Mouse (Mus musculus): Measurements from ENCODE around the gene Ptpru. TPM values are rescaled to one million over a fixed set of nuclear protein-coding genes. Genes with fewer than 3 reads are reported as not detected.
A peak's percentile ranks its signal among the peaks of the same experiment; 100 is the strongest.

Gene Ptpru
- polyA plus RNA-seq, 1 experiment from 2014 or later, result 2.6 TPM

DNA sequence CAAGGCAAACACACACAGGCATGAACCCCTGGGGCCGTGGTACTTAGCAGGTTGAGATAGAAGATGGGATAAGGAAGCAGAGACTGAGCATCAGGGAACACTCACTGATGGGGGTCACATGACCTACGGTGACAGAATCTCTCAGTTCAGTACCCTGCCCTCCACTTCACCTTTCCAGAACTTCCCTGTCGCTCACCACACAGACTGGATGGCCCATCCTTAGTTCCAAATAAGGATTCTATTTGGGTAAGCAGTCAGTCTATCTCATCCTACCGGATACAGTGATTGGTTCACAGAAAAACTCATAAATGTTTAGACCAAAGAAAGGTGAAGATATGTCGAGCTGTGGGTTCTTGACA, 93.4 kb downstream of the Ptpru start:
- no peak overlapping the region for H3K9ac ChIP-seq (replicated peaks)
- no peak overlapping the region for H3K27ac ChIP-seq (ENCODE audit: low read depth)
- H3K4me2 ChIP-seq (ENCODE audit: low read depth, low read length), result no peak overlapping the region
- no peaks in the 10 kb centered on the region for H3K9me3 ChIP-seq (ENCODE audit: low read length)
- no peak overlapping the region for H3K4me3 ChIP-seq (ENCODE audit: low read depth, low read length)
- WGBS (ENCODE audit: insufficient replicate concordance), result 45% methylated on average over 5 of the region's 5 CpGs
- TF ChIP-seq EP300 (IDR thresholded peaks at IDR 0.05; ENCODE audit: low read depth) (no peak), CTCF (IDR thresholded peaks at IDR 0.05; ENCODE audit: low read depth) (no peak)
- no peaks in the 10 kb centered on the region for H3K4me1 ChIP-seq (ENCODE audit: insufficient read depth)
- ATAC-seq (no peak), DNase-seq (no peak)
- H3K27me3 ChIP-seq (ENCODE audit: insufficient read depth, low read length), result no peaks in the 10 kb centered on the region
- H3K36me3 ChIP-seq (replicated peaks; ENCODE audit: insufficient read depth, low read length), result no peaks in the 10 kb centered on the region

DNA sequence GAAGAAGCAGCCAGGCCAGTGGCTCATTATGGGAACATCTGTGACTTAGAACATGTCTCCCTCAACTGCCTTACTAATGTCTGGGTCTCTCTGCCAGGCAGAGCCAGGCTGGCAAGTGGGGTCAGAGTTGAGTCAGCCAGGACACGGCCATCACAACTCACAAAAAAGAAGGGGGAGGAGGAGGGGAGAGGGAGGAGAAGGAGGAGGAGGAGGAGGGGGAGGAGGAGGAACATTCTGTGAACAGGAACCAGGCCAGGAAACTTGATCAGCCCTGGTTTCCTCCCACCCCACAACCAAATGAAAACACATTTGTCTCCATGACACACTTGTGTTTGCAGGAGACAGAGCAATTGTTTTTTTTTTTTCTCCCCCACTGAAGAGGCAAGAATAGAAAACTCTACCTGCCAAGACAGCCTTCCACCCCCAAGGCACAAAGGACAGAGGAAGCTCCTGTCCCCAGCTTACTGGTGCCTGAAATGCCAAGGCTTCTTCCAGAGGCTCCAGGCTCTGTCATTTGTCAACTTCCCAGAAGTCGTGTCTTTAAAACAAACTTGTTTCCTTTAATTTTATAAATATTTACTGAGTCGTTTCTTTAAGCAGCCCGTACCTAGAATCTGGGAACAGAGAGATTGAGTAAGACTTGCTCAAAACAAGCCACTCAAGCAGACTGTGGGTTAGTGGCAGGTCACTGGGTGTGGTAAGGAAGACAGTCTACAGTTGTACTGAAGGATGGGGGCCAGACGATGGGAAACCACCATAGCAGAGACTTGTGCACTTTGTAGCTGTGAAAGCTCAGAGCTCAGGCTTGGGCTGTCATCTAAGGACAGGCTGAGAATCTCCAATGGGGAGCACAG, 94.0 kb downstream of the Ptpru start:
- Histone ChIP-seq H3K9ac (replicated peaks) (no peak overlapping the region), H3K27ac (ENCODE audit: low read depth) (no peak overlapping the region), H3K9me3 (ENCODE audit: low read length) (no peaks in the 10 kb centered on the region), H3K4me1 (ENCODE audit: insufficient read depth) (no peaks in the 10 kb centered on the region), H3K27me3 (ENCODE audit: insufficient read depth, low read length) (no peaks in the 10 kb centered on the region), H3K4me2 (ENCODE audit: low read depth, low read length) (no peak overlapping the region), H3K36me3 (replicated peaks; ENCODE audit: insufficient read depth, low read length) (no peaks in the 10 kb centered on the region), H3K4me3 (ENCODE audit: low read depth, low read length) (no peak overlapping the region)
- DNase-seq (no peak), ATAC-seq (no peak)
- WGBS (ENCODE audit: insufficient replicate concordance), result 10% methylated on average over 5 of the region's 5 CpGs
- no peak for TF ChIP-seq EP300 (IDR thresholded peaks at IDR 0.05; ENCODE audit: low read depth)
- no peak for TF ChIP-seq CTCF (IDR thresholded peaks at IDR 0.05; ENCODE audit: low read depth)

GRCm38 (mm10) chr4:131743031-131743430, 95.1 kb downstream of the Ptpru start:
- Histone ChIP-seq H3K9ac (replicated peaks) (no peak overlapping the region), H3K4me3 (ENCODE audit: low read depth, low read length) (no peak overlapping the region), H3K4me1 (ENCODE audit: insufficient read depth) (no peaks in the 10 kb centered on the region), H3K4me2 (ENCODE audit: low read depth, low read length) (no peak overlapping the region), H3K36me3 (replicated peaks; ENCODE audit: insufficient read depth, low read length) (no peaks in the 10 kb centered on the region), H3K9me3 (ENCODE audit: low read length) (no peaks in the 10 kb centered on the region), H3K27ac (ENCODE audit: low read depth) (no peak overlapping the region), H3K27me3 (ENCODE audit: insufficient read depth, low read length) (no peaks in the 10 kb centered on the region)
- TF ChIP-seq EP300 (IDR thresholded peaks at IDR 0.05; ENCODE audit: low read depth) (no peak), CTCF (IDR thresholded peaks at IDR 0.05; ENCODE audit: low read depth) (no peak)
- DNase-seq (no peak), ATAC-seq (no peak)
- WGBS (ENCODE audit: insufficient replicate concordance), result 53% methylated on average over 13 of the region's 13 CpGs

DNA sequence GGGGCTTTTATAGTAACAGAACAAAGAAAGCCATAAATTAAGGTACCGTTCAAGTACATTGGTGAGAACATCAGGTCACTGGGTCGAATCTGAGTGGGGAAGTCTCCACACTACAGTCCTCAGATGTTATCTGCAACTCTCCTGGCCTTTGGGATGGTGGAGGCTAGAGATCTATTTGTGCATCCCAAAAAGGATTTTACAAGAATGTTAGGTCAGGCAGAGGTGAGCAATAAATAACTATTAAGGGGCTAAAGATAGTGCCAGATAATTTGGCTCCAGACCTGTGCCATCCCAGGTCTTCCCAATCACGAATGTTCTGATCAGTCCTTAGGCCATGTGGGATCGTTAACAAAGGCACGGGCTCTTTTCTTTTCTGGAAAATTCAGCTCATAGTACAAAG, 97.5 kb downstream of the Ptpru start:
- H3K4me1 ChIP-seq (ENCODE audit: insufficient read depth), result no peaks in the 10 kb centered on the region
- no peak overlapping the region for H3K9ac ChIP-seq (replicated peaks)
- H3K4me3 ChIP-seq (ENCODE audit: low read depth, low read length), result no peak overlapping the region
- no peaks in the 10 kb centered on the region for H3K36me3 ChIP-seq (replicated peaks; ENCODE audit: insufficient read depth, low read length)
- DNase-seq, result no peak
- 62% methylated on average over 5 of the region's 5 CpGs for WGBS (ENCODE audit: insufficient replicate concordance)
- H3K27me3 ChIP-seq (ENCODE audit: insufficient read depth, low read length), result no peaks in the 10 kb centered on the region
- no peak for ATAC-seq
- TF ChIP-seq EP300 (IDR thresholded peaks at IDR 0.05; ENCODE audit: low read depth), result no peak
- no peak overlapping the region for H3K4me2 ChIP-seq (ENCODE audit: low read depth, low read length)
- no peak overlapping the region for H3K27ac ChIP-seq (ENCODE audit: low read depth)
- no peaks in the 10 kb centered on the region for H3K9me3 ChIP-seq (ENCODE audit: low read length)

DNA sequence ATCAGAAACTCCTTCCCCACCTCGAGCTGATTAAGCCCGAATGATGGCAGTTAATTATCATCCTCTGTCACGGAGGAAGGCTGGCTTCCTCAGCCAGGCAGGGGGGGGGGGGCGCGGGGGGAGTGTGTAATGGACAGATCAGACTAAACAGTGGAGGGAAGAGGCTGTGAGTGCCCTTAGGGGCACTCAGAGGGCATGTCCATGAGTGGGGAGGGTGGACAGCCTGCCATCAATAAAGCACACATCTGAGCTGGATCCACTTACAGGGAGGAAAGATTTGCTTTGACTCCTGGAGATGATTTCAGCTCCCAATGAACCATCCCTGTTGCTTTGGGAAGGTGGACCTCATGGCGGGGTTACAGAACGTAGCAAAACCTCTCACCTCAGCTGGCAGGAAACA, 109.5 kb downstream of the Ptpru start:
- Histone ChIP-seq H3K9ac (replicated peaks) (no peak overlapping the region), H3K27me3 (ENCODE audit: insufficient read depth, low read length) (no peaks in the 10 kb centered on the region), H3K36me3 (replicated peaks; ENCODE audit: insufficient read depth, low read length) (no peaks in the 10 kb centered on the region), H3K4me2 (ENCODE audit: low read depth, low read length) (no peak overlapping the region), H3K4me3 (ENCODE audit: low read depth, low read length) (no peak overlapping the region), H3K27ac (ENCODE audit: low read depth) (no peak overlapping the region), H3K9me3 (ENCODE audit: low read length) (no peaks in the 10 kb centered on the region), H3K4me1 (ENCODE audit: insufficient read depth) (no peaks in the 10 kb centered on the region)
- TF ChIP-seq CTCF (IDR thresholded peaks at IDR 0.05; ENCODE audit: low read depth), result no peak
- no peak for TF ChIP-seq EP300 (IDR thresholded peaks at IDR 0.05; ENCODE audit: low read depth)
- ATAC-seq, result no peak
- DNase-seq, result no peak
- WGBS (ENCODE audit: insufficient replicate concordance), result 50% methylated on average over 7 of the region's 7 CpGs

- no peaks in the 10 kb centered on the region for H3K9me3 ChIP-seq (ENCODE audit: low read length)
- TF ChIP-seq CTCF (IDR thresholded peaks at IDR 0.05; ENCODE audit: low read depth) (peak; percentile 70), EP300 (IDR thresholded peaks at IDR 0.05; ENCODE audit: low read depth) (no peak)
- H3K4me3 ChIP-seq (ENCODE audit: low read depth, low read length), result no peak overlapping the region
- no peak overlapping the region for H3K27ac ChIP-seq (ENCODE audit: low read depth)
- H3K4me1 ChIP-seq (ENCODE audit: insufficient read depth), result peaks cover 2% of the 10 kb centered on the region; the same call in 1 of the 2 replicates
- no peaks in the 10 kb centered on the region for H3K27me3 ChIP-seq (ENCODE audit: insufficient read depth, low read length)
- 48% methylated on average over 11 of the region's 11 CpGs for WGBS (ENCODE audit: insufficient replicate concordance)
- ATAC-seq (no peak), DNase-seq (peak; percentile 67)
- H3K4me2 ChIP-seq (ENCODE audit: low read depth, low read length), result no peak overlapping the region
- no peaks in the 10 kb centered on the region for H3K36me3 ChIP-seq (replicated peaks; ENCODE audit: insufficient read depth, low read length)
- H3K9ac ChIP-seq (replicated peaks), result no peak overlapping the region
These were observed 114.5 kb downstream of the Ptpru start for GRCm38 (mm10) chr4:131723415-131724080.
